Mouse (Mus musculus) embryonic fibroblast, embryonic 13.5 days (primary cell): ENCODE data around the gene Foxn3.
A peak's percentile ranks its signal among the peaks of the same experiment; 100 is the strongest.

Experiments
- CTCF ChIP-seq: IDR thresholded peaks from 2 replicates; pipeline ENCODE4 v1.5.1; 2011; ENCODE audit warnings: mild to moderate bottlenecking, control low read depth, low read length, moderate library complexity, borderline replicate concordance; ENCODE audit not compliant: insufficient read depth
- POLR2A ChIP-seq: IDR thresholded peaks from 2 replicates; pipeline ENCODE4 v1.6.1; 2011; ENCODE audit warnings: low read depth, mild to moderate bottlenecking, control low read depth, low read length, moderate library complexity

GRCm38 (mm10) chr12:99391942-99392880 is 171.2 kb downstream of the Foxn3 start:
- TF ChIP-seq POLR2A (peak; percentile 26), CTCF (no peak)
